Mouse (Mus musculus): ENCODE results near the gene Enkd1. TPM values are rescaled to one million over a fixed set of nuclear protein-coding genes. Genes with fewer than 3 reads are reported as not detected.

The Enkd1 gene
- total and polyA plus RNA-seq, 2 experiments from 2014 or later: 9.8 to 15.4 TPM

DNA sequence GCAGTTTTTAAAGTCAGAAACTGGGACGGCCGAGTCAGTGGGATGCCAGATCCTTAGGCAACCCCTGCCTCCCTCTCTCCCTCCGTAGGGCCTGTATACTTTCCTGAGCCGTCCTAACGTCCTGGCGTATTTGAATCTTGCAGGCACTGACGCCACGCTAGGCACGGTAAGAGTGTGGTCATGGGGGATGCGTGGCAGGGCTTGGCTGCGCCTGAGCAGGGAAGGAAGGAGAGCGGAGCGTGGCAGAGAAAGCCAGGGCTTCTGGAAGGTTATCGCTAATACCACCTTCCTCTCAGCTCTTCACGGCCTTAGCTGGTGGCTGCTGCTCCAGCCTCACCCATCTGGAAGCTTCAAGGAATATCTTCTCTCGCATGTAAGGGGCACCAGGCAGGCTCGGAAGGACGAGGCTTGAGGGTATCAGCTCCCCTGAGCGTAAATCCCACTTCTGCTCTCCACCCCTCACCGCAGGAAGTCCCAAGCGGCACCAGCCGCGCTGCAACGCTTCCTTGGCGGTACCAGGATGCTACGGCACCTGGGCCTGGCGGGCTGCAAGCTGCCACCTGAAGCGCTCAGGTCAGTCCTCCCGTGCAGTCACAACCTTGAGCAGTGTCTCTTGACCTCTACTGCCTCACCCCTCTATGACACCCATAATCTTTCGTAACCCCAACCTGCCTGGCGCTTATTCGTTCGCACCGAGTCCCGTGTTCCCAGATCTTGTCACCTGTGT is 18.6 kb downstream of the Enkd1 start:
- H3K4me3 ChIP-seq (ENCODE audit: low read depth, low read length): no peak overlapping the region
- H3K9me3 ChIP-seq (ENCODE audit: low read length): no peaks in the 10 kb centered on the region
- H3K4me1 ChIP-seq (ENCODE audit: insufficient read depth, low read length): no peaks in the 10 kb centered on the region
- H3K4me2 ChIP-seq (ENCODE audit: low read depth, low read length, poor library complexity, severe bottlenecking): no peak overlapping the region
- no peak for TF ChIP-seq CTCF (IDR thresholded peaks at IDR 0.05)
- no peak overlapping the region for H3K27ac ChIP-seq (ENCODE audit: low read depth, low read length)
- no peak overlapping the region for H3K9ac ChIP-seq (replicated peaks; ENCODE audit: low read length, poor library complexity, severe bottlenecking)
- DNase-seq (ENCODE audit: low spot score) (no peak), ATAC-seq (ENCODE audit: low FRiP score) (no peak)
- H3K36me3 ChIP-seq (ENCODE audit: insufficient read depth, low read length): peaks cover under 1% of the 10 kb centered on the region; the same call in 1 of the 2 replicates
- 57% methylated on average over 35 of the region's 35 CpGs for WGBS
- no peaks in the 10 kb centered on the region for H3K27me3 ChIP-seq (ENCODE audit: insufficient read depth, low read length)

DNA sequence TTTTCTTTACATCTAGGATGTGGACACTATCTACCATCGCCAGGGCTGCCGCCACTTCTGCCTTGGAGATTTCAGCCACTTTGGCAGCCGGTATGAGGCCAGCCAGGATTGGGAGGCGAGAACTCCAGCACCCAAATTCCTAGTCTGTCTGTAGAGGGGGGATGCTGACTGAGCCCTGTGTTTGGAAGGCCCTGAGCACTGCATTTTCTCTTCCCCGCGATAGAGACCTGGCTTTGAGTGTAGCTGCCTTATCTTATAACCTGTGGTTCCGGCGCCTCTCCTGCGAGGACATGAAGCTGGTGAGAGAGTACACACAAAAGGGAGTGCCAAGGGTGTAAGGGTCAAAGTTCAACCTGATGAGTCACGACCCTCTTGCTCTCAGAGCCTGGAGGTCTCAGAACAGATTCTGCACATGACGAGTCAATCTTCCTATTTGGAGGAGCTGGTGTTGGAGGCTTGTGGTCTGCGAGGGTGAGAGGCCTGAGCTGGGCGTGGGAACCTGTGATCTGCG is 19.7 kb downstream of the Enkd1 start:
- no peaks in the 10 kb centered on the region for H3K4me1 ChIP-seq (ENCODE audit: insufficient read depth, low read length)
- H3K9ac ChIP-seq (replicated peaks; ENCODE audit: low read length, poor library complexity, severe bottlenecking): no peak overlapping the region
- H3K9me3 ChIP-seq (ENCODE audit: low read length): no peaks in the 10 kb centered on the region
- H3K4me3 ChIP-seq (ENCODE audit: low read depth, low read length): no peak overlapping the region
- TF ChIP-seq CTCF (IDR thresholded peaks at IDR 0.05): no peak
- H3K36me3 ChIP-seq (ENCODE audit: insufficient read depth, low read length): peaks cover 10% of the 10 kb centered on the region
- no peak overlapping the region for H3K27ac ChIP-seq (ENCODE audit: low read depth, low read length)
- ATAC-seq (ENCODE audit: low FRiP score) (no peak), DNase-seq (ENCODE audit: low spot score) (no peak)
- WGBS: 64% methylated on average over 14 of the region's 14 CpGs
- H3K4me2 ChIP-seq (ENCODE audit: low read depth, low read length, poor library complexity, severe bottlenecking): no peak overlapping the region
- H3K27me3 ChIP-seq (ENCODE audit: insufficient read depth, low read length): no peaks in the 10 kb centered on the region

GRCm38 (mm10) chr8:105687512-105687911 is 20.5 kb downstream of the Enkd1 start:
- TF ChIP-seq CTCF (IDR thresholded peaks at IDR 0.05): no peak

GRCm38 (mm10) chr8:105686551-105686950 is 21.5 kb downstream of the Enkd1 start:
- DNase-seq (ENCODE audit: low spot score): no peak
- 67% methylated on average over 6 of the region's 6 CpGs for WGBS
- Histone ChIP-seq H3K4me1 (ENCODE audit: insufficient read depth, low read length) (no peaks in the 10 kb centered on the region), H3K9me3 (ENCODE audit: low read length) (no peaks in the 10 kb centered on the region), H3K4me2 (ENCODE audit: low read depth, low read length, poor library complexity, severe bottlenecking) (no peak overlapping the region), H3K27ac (ENCODE audit: low read depth, low read length) (no peak overlapping the region), H3K9ac (replicated peaks; ENCODE audit: low read length, poor library complexity, severe bottlenecking) (no peak overlapping the region), H3K27me3 (ENCODE audit: insufficient read depth, low read length) (no peaks in the 10 kb centered on the region), H3K4me3 (ENCODE audit: low read depth, low read length) (no peak overlapping the region), H3K36me3 (ENCODE audit: insufficient read depth, low read length) (peaks cover 22% of the 10 kb centered on the region)
- no peak for TF ChIP-seq CTCF (IDR thresholded peaks at IDR 0.05)
- ATAC-seq (ENCODE audit: low FRiP score): no peak

More at GRCm38 (mm10) chr8:105687512-105687911, 20.5 kb downstream of the Enkd1 start:
- no peak overlapping the region for H3K4me3 ChIP-seq (ENCODE audit: low read depth, low read length)
- no peak overlapping the region for H3K4me2 ChIP-seq (ENCODE audit: low read depth, low read length, poor library complexity, severe bottlenecking)
- WGBS: 57% methylated on average over 8 of the region's 8 CpGs
- DNase-seq (ENCODE audit: low spot score): no peak
- no peaks in the 10 kb centered on the region for H3K9me3 ChIP-seq (ENCODE audit: low read length)
- no peak overlapping the region for H3K27ac ChIP-seq (ENCODE audit: low read depth, low read length)
- ATAC-seq (ENCODE audit: low FRiP score): no peak
- H3K36me3 ChIP-seq (ENCODE audit: insufficient read depth, low read length): peaks cover 18% of the 10 kb centered on the region
- H3K4me1 ChIP-seq (ENCODE audit: insufficient read depth, low read length): no peaks in the 10 kb centered on the region
- no peak overlapping the region for H3K9ac ChIP-seq (replicated peaks; ENCODE audit: low read length, poor library complexity, severe bottlenecking)
- H3K27me3 ChIP-seq (ENCODE audit: insufficient read depth, low read length): no peaks in the 10 kb centered on the region

GRCm38 (mm10) chr8:105685796-105686308 is 22.2 kb downstream of the Enkd1 start, which contains the start of gene Carmil2:
Carmil2 (plus strand) TSS chr8:105686274.
- ATAC-seq (ENCODE audit: low FRiP score): 0 out of 2 replicates have a peak, but pooled peaks have one; percentile 18
- no peaks in the 10 kb centered on the region for H3K9me3 ChIP-seq (ENCODE audit: low read length)
- TF ChIP-seq CTCF (IDR thresholded peaks at IDR 0.05): peak; percentile 63
- H3K4me2 ChIP-seq (ENCODE audit: low read depth, low read length, poor library complexity, severe bottlenecking): no peak within 1 kb of the TSS
- no peaks in the 10 kb centered on the region for H3K4me1 ChIP-seq (ENCODE audit: insufficient read depth, low read length)
- no peak for DNase-seq (ENCODE audit: low spot score)
- no peak within 1 kb of the TSS for H3K4me3 ChIP-seq (ENCODE audit: low read depth, low read length)
- no peak within 1 kb of the TSS for H3K27ac ChIP-seq (ENCODE audit: low read depth, low read length)
- peaks cover 28% of the 10 kb centered on the region for H3K36me3 ChIP-seq (ENCODE audit: insufficient read depth, low read length)
- no peaks in the 10 kb centered on the region for H3K27me3 ChIP-seq (ENCODE audit: insufficient read depth, low read length)
- 18% methylated on average over 21 of the region's 26 CpGs for whole genome bisulfite sequencing
- no peak within 1 kb of the TSS for H3K9ac ChIP-seq (replicated peaks; ENCODE audit: low read length, poor library complexity, severe bottlenecking)

DNA sequence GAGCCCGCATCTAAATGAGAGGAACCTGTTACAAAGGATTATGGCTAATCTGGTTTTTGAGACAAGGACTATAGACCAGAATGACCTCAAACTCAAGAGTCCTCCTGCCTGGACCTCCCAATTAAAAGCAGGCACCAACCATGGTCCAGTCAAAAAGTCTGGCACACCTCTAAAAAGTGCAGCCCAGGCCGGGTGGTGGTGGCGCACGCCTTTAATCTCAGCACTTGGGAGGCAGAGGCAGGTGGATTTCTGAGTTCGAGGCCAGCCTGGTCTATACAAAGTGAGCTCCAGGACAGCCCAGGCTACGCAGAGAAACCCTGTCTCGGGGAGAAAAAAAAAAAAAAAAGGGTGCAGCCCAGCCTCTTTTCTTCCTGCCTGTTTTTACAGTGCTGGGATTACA is 22.7 kb downstream of the Enkd1 start:
- 86% methylated on average over 7 of the region's 7 CpGs for WGBS
- TF ChIP-seq CTCF (IDR thresholded peaks at IDR 0.05): no peak
- DNase-seq (ENCODE audit: low spot score) (no peak), ATAC-seq (ENCODE audit: low FRiP score) (no peak)
- no peaks in the 10 kb centered on the region for H3K9me3 ChIP-seq (ENCODE audit: low read length)
- H3K4me2 ChIP-seq (ENCODE audit: low read depth, low read length, poor library complexity, severe bottlenecking): no peak overlapping the region
- H3K4me1 ChIP-seq (ENCODE audit: insufficient read depth, low read length): no peaks in the 10 kb centered on the region
- no peak overlapping the region for H3K9ac ChIP-seq (replicated peaks; ENCODE audit: low read length, poor library complexity, severe bottlenecking)
- H3K27ac ChIP-seq (ENCODE audit: low read depth, low read length): no peak overlapping the region
- H3K4me3 ChIP-seq (ENCODE audit: low read depth, low read length): no peak overlapping the region
- H3K27me3 ChIP-seq (ENCODE audit: insufficient read depth, low read length): no peaks in the 10 kb centered on the region
- H3K36me3 ChIP-seq (ENCODE audit: insufficient read depth, low read length): peaks cover 34% of the 10 kb centered on the region

All from midbrain, postnatal 0 days (tissue).